Mouse (Mus musculus) liver, postnatal 0 days (tissue): ENCODE measurements around the gene Olfr9. TPM values are rescaled to one million over a fixed set of nuclear protein-coding genes. Genes with fewer than 3 reads are reported as not detected.
"Not testable (repeated sequence)": the region's sequence is repeated elsewhere in the genome, so short reads cannot be mapped to it uniquely, and the experiment has no call there.

ENCODE experiments used
- ATAC-seq: fragments of 200-750 bp; cut with Nextera tagmentation; 2 replicates; pipeline ENCODE4 v1.8.0; 2017; ENCODE audit warnings: mild to moderate bottlenecking, moderate library complexity
- DNase-seq: peaks from one replicate; pipeline ENCODE4 v3.0.0-alpha.2; 2016
- H3K27ac ChIP-seq: fragments of 300-500 bp; sonication (generic); 2 replicates; pipeline ENCODE4 v1.5.1; 2014; ENCODE audit warnings: antibody characterized with exemption, moderate library complexity, mild to moderate bottlenecking, low read depth
- H3K27me3 ChIP-seq: fragments of 300-500 bp; sonication (generic); 2 replicates; pipeline ENCODE4 v1.6.1; 2014; ENCODE audit warnings: low read length, control low read depth, mixed read lengths; ENCODE audit not compliant: insufficient read depth
- H3K36me3 ChIP-seq: fragments of 300-500 bp; sonication (generic); replicated peaks from 2 replicates; pipeline ENCODE4 v1.6.1; 2014; ENCODE audit warnings: mild to moderate bottlenecking, control low read depth, low read length, moderate library complexity, mixed read lengths; ENCODE audit not compliant: insufficient read depth
- H3K4me1 ChIP-seq: fragments of 300-500 bp; sonication (generic); 2 replicates; pipeline ENCODE4 v1.6.1; 2014; ENCODE audit warnings: antibody characterized with exemption, mild to moderate bottlenecking, control low read depth; ENCODE audit not compliant: insufficient read depth
- H3K4me2 ChIP-seq: fragments of 300-500 bp; sonication (generic); 2 replicates; pipeline ENCODE4 v1.6.1; 2014; ENCODE audit warnings: low read depth, mild to moderate bottlenecking, low read length, moderate library complexity, mixed read lengths
- H3K4me3 ChIP-seq: fragments of 300-500 bp; sonication (generic); 2 replicates; pipeline ENCODE4 v1.5.1; 2014; ENCODE audit warnings: low read depth, low read length
- H3K9ac ChIP-seq: fragments of 300-500 bp; sonication (generic); replicated peaks from 2 replicates; pipeline ENCODE4 v1.6.1; 2014; ENCODE audit warnings: mild to moderate bottlenecking, moderate library complexity
- H3K9me3 ChIP-seq: fragments of 300-500 bp; sonication (generic); 2 replicates; pipeline ENCODE4 v1.6.1; 2016; ENCODE audit warnings: mild to moderate bottlenecking, control low read depth, low read length, mixed read lengths
- CTCF ChIP-seq: sonication (generic); IDR thresholded peaks from 2 replicates; pipeline ENCODE4 v1.5.1; 2016; ENCODE audit warnings: antibody characterized with exemption, low read depth
- EP300 ChIP-seq: IDR thresholded peaks from 2 replicates; pipeline ENCODE4 v1.6.1; 2016; ENCODE audit warnings: antibody characterized with exemption, low read depth, mild to moderate bottlenecking
- WGBS: fragments of 180-500 bp; shearing (Covaris S2); extraction: QIAGEN DNeasy Blood & Tissue Kit; methylation state at CpG from one replicate; pipeline ENCODE4 v1.1.7; 2014; ENCODE audit not compliant: insufficient replicate concordance; 5-methylcytosine and 5-hydroxymethylcytosine counted together
- polyA plus RNA-seq: library from polyadenylated mRNA; unstranded; fragments of >200 nt; fragmentation: Nextera tagmentation; extraction: Ambion mirVana; gene quantifications from 2 replicates; pipeline ENCODE4 v1.2.1, GENCODE M21; 2015

The Olfr9 gene
- not detected in 2 replicates for polyA plus RNA-seq

- WGBS = 33% methylated on average over 1 of the region's 1 CpGs
- not testable (repeated sequence) for H3K4me1 ChIP-seq, H3K9ac ChIP-seq, H3K4me3 ChIP-seq, H3K4me2 ChIP-seq, H3K27me3 ChIP-seq, ATAC-seq, H3K27ac ChIP-seq, DNase-seq, H3K36me3 ChIP-seq, H3K9me3 ChIP-seq
These were observed at the start of gene Olfr9 for GRCm38 (mm10) chr10:128989131-128989530. Olfr9 (plus strand) TSS chr10:128989431.

- no peak for TF ChIP-seq CTCF
- TF ChIP-seq EP300 = no peak
- WGBS = 65% methylated on average over 10 of the region's 10 CpGs
These were observed 48.7 kb upstream of the Olfr9 start for GRCm38 (mm10) chr10:128940475-128941061.

GRCm38 (mm10) chr10:128945675-128946074 lies 43.6 kb upstream of the Olfr9 start:
- Histone ChIP-seq H3K36me3 (no peaks in the 10 kb centered on the region), H3K4me3 (no peak overlapping the region), H3K4me2 (no peak overlapping the region), H3K27ac (no peak overlapping the region), H3K9me3 (no peaks in the 10 kb centered on the region), H3K27me3 (0 out of 2 replicates have a peak, but pooled peaks cover 3% of the 10 kb centered on the region), H3K9ac (no peak overlapping the region), H3K4me1 (no peaks in the 10 kb centered on the region)
- ATAC-seq (peak; percentile 58), DNase-seq (peak; percentile 54)
- TF ChIP-seq CTCF (peak; percentile 77), EP300 (no peak)
- WGBS = 30% methylated on average over 3 of the region's 3 CpGs

More at GRCm38 (mm10) chr10:128940475-128941061, 48.7 kb upstream of the Olfr9 start:
- Histone ChIP-seq H3K4me2 (no peak overlapping the region), H3K9ac (no peak overlapping the region), H3K9me3 (no peaks in the 10 kb centered on the region), H3K27me3 (peaks cover 14% of the 10 kb centered on the region; the same call in 1 of the 2 replicates), H3K4me3 (no peak overlapping the region), H3K4me1 (no peaks in the 10 kb centered on the region), H3K27ac (no peak overlapping the region), H3K36me3 (no peaks in the 10 kb centered on the region)
- DNase-seq (no peak), ATAC-seq (no peak)

- TF ChIP-seq CTCF = no peak
- no peak for TF ChIP-seq EP300
- ATAC-seq (no peak), DNase-seq (no peak)
- WGBS = 82% methylated on average over 4 of the region's 4 CpGs
- Histone ChIP-seq H3K4me3 (no peak overlapping the region), H3K27me3 (no peaks in the 10 kb centered on the region), H3K4me1 (no peaks in the 10 kb centered on the region), H3K9ac (no peak overlapping the region), H3K9me3 (no peaks in the 10 kb centered on the region), H3K36me3 (no peaks in the 10 kb centered on the region), H3K27ac (no peak overlapping the region), H3K4me2 (no peak overlapping the region)
These were observed 41.7 kb upstream of the Olfr9 start for GRCm38 (mm10) chr10:128947496-128947895.

GRCm38 (mm10) chr10:128950208-128950887 lies 38.9 kb upstream of the Olfr9 start:
- Histone ChIP-seq H3K4me3 (no peak overlapping the region), H3K36me3 (no peaks in the 10 kb centered on the region), H3K27ac (no peak overlapping the region), H3K27me3 (no peaks in the 10 kb centered on the region), H3K9me3 (no peaks in the 10 kb centered on the region), H3K4me2 (no peak overlapping the region), H3K9ac (no peak overlapping the region), H3K4me1 (no peaks in the 10 kb centered on the region)
- TF ChIP-seq CTCF = no peak
- TF ChIP-seq EP300 = no peak
- DNase-seq = no peak
- ATAC-seq = no peak
- 52% methylated on average over 15 of the region's 16 CpGs for WGBS

GRCm38 (mm10) chr10:128958340-128958739 lies 30.9 kb upstream of the Olfr9 start:
- Histone ChIP-seq H3K4me1 (peaks cover 6% of the 10 kb centered on the region), H3K27ac (no peak overlapping the region), H3K4me2 (no peak overlapping the region), H3K9me3 (no peaks in the 10 kb centered on the region), H3K9ac (no peak overlapping the region), H3K4me3 (no peak overlapping the region), H3K36me3 (no peaks in the 10 kb centered on the region), H3K27me3 (peaks cover 10% of the 10 kb centered on the region)
- ATAC-seq = no peak
- WGBS = 67% methylated on average over 10 of the region's 10 CpGs
- DNase-seq = no peak
- TF ChIP-seq EP300 (no peak), CTCF (no peak)
